Mouse (Mus musculus): Measurements from ENCODE around the gene Pcbp2. TPM values are rescaled to one million over a fixed set of nuclear protein-coding genes. Genes with fewer than 3 reads are reported as not detected.

The Pcbp2 gene
- polyA plus RNA-seq, 1 experiment from 2014 or later, result 105 TPM

DNA sequence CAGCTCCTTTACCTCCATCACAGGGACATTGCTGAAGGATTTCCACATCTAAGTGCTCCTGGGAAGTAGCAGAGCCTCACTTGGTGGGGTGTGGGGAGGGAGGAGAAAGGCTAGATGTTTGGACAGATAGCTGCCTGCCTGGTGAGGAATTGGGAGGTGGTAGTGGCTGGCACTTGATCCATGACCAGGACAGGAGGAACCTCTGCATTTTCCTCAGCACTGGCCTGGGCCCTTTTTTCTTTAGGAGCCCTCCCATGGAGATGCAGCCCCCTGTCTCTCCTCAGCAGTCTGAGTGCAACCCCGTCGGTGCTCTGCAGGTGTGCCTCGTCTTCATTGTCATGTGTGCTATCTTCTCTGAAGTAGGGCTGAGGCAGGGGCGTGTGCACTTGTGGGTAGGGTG is 51.1 kb downstream of the Pcbp2 start:
- no peak overlapping the region for H3K4me3 ChIP-seq (ENCODE audit: low read depth, low read length)
- H3K9me3 ChIP-seq (replicated peaks; ENCODE audit: control insufficient read depth, low read length, poor library complexity, severe bottlenecking), result no peaks in the 10 kb centered on the region
- H3K4me2 ChIP-seq (ENCODE audit: low read length), result no peak overlapping the region
- no peak for ATAC-seq
- H3K27me3 ChIP-seq (ENCODE audit: control insufficient read depth, insufficient read depth, low read depth, low read length), result no peaks in the 10 kb centered on the region
- H3K4me1 ChIP-seq (ENCODE audit: control insufficient read depth, insufficient read depth, low read length), result peaks cover 10% of the 10 kb centered on the region
- WGBS, result 87% methylated on average over 4 of the region's 4 CpGs
- no peak overlapping the region for H3K27ac ChIP-seq (ENCODE audit: low read length)
- H3K36me3 ChIP-seq (ENCODE audit: control insufficient read depth, insufficient read depth, low read length), result peaks cover 9% of the 10 kb centered on the region
- H3K9ac ChIP-seq (ENCODE audit: low read depth, low read length), result no peak overlapping the region

DNA sequence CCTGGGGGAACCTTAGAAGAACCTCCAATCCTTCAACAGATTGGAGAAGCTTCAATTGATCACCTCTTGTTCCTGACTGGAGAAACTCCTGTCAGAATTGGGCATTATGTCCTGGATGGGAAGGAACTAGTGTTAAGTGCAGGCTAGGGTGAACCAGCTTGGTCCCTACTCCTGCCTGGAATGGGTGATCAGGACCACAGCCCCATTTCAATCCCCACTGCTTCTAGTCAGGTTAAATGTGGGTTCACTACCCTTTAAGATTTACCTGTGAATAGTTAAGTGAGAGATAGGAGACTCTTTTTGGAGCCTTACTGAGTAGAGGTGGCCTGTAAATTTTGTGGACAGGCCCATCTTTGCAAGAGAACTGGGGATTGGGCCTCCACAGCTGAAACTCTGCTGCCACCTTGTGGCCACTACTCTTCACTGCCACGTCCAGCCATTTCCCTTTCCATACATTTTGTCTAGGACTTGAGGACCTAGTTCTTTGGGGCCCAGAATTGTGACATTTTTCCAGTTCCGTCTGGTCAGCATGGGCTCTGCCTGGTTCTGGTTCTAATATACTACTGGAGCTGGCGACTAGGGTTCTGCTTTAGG is 54.6 kb downstream of the Pcbp2 start, which contains the start of gene Npff:
Npff (minus strand) TSS at position 51 of the 594 bp plus-strand sequence.
- 8% methylated on average over 3 of the region's 3 CpGs for WGBS
- H3K27ac ChIP-seq (ENCODE audit: low read length), result no peak within 1 kb of the TSS
- H3K4me2 ChIP-seq (ENCODE audit: low read length), result no peak within 1 kb of the TSS
- no peak for ATAC-seq
- no peaks in the 10 kb centered on the region for H3K27me3 ChIP-seq (ENCODE audit: control insufficient read depth, insufficient read depth, low read depth, low read length)
- no peaks in the 10 kb centered on the region; the same call in 1 of the 2 replicates for H3K4me1 ChIP-seq (ENCODE audit: control insufficient read depth, insufficient read depth, low read length)
- H3K9ac ChIP-seq (ENCODE audit: low read depth, low read length), result 0 out of 2 replicates have a peak within 1 kb of the TSS, but pooled peaks have one; percentile 25
- H3K9me3 ChIP-seq (replicated peaks; ENCODE audit: control insufficient read depth, low read length, poor library complexity, severe bottlenecking), result no peaks in the 10 kb centered on the region
- no peak within 1 kb of the TSS for H3K4me3 ChIP-seq (ENCODE audit: low read depth, low read length)
- peaks cover 15% of the 10 kb centered on the region for H3K36me3 ChIP-seq (ENCODE audit: control insufficient read depth, insufficient read depth, low read length)

DNA sequence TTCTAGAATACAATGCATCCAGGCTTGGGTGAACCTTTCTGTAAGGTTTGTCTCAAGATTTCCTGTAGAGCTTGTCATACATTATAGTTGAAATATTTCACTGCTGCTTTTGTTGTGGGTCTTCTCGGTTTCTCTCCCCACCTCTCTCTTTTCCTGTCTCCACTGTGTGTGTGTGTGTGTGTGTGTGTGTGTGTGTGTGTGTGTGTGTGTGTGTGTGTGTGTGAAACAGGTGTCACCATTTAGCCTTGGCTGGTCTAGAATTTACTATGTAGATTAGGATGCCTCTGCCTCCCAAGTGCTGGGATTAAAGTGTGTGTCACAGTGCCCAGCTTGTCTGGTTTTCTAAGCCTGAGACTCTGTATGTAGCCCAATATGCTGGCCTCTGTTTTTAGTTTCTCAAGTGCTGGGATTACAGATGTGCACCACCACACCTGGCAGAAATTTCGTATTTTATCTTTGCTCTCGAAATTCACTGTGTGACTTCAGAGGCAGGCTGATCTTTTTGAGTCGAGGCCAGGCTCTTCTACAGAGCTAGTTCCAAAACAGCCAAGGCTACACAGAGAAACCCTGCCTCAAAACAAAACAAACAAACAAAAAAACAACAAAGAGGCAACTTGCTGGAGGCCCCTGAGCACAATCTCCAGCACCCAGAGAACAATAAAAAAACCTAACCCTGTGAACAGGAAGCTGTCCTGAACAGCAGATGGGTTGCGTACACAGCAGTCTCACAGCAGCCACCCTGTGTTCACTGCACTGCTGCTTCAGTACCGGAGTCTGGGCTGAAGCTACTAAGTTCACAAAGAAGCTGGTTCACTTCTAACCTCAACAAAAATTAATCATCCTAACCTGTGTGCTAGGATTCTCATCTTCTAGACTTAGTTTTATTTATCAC is 56.0 kb downstream of the Pcbp2 start:
- ATAC-seq, result no peak
- H3K4me2 ChIP-seq (ENCODE audit: low read length), result no peak overlapping the region
- H3K36me3 ChIP-seq (ENCODE audit: control insufficient read depth, insufficient read depth, low read length), result peaks cover 19% of the 10 kb centered on the region
- no peak overlapping the region for H3K27ac ChIP-seq (ENCODE audit: low read length)
- no peaks in the 10 kb centered on the region for H3K27me3 ChIP-seq (ENCODE audit: control insufficient read depth, insufficient read depth, low read depth, low read length)
- no peak overlapping the region for H3K4me3 ChIP-seq (ENCODE audit: low read depth, low read length)
- WGBS, result 90% methylated on average over 6 of the region's 6 CpGs
- H3K9me3 ChIP-seq (replicated peaks; ENCODE audit: control insufficient read depth, low read length, poor library complexity, severe bottlenecking), result no peaks in the 10 kb centered on the region
- no peak overlapping the region for H3K9ac ChIP-seq (ENCODE audit: low read depth, low read length)
- no peaks in the 10 kb centered on the region for H3K4me1 ChIP-seq (ENCODE audit: control insufficient read depth, insufficient read depth, low read length)

DNA sequence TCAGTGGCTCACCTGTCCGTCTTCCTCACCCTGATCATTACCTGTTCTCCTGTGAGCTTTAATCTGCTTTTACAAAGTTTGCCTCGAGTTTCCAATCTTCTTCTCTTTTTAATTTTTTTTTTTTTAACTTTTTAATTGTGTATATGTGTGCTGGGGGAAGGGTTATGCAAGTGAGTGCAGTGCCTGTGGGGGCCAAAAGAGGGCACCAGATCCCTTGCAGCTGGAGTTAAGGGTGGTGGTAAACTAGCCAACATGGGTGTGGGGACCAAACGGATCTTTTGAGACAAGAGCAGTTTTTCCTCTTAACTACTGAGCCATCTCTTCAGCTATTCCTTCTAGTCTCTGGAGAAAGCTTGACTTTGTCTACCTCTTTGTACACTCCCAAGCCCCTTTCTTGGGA is 57.6 kb downstream of the Pcbp2 start:
- no peak overlapping the region for H3K9ac ChIP-seq (ENCODE audit: low read depth, low read length)
- H3K27ac ChIP-seq (ENCODE audit: low read length), result no peak overlapping the region
- no peaks in the 10 kb centered on the region for H3K9me3 ChIP-seq (replicated peaks; ENCODE audit: control insufficient read depth, low read length, poor library complexity, severe bottlenecking)
- H3K4me2 ChIP-seq (ENCODE audit: low read length), result no peak overlapping the region
- no peaks in the 10 kb centered on the region for H3K27me3 ChIP-seq (ENCODE audit: control insufficient read depth, insufficient read depth, low read depth, low read length)
- H3K36me3 ChIP-seq (ENCODE audit: control insufficient read depth, insufficient read depth, low read length), result peaks cover 12% of the 10 kb centered on the region
- no peak for ATAC-seq
- WGBS, result 81% methylated on average over 3 of the region's 3 CpGs
- H3K4me1 ChIP-seq (ENCODE audit: control insufficient read depth, insufficient read depth, low read length), result no peaks in the 10 kb centered on the region
- H3K4me3 ChIP-seq (ENCODE audit: low read depth, low read length), result no peak overlapping the region

DNA sequence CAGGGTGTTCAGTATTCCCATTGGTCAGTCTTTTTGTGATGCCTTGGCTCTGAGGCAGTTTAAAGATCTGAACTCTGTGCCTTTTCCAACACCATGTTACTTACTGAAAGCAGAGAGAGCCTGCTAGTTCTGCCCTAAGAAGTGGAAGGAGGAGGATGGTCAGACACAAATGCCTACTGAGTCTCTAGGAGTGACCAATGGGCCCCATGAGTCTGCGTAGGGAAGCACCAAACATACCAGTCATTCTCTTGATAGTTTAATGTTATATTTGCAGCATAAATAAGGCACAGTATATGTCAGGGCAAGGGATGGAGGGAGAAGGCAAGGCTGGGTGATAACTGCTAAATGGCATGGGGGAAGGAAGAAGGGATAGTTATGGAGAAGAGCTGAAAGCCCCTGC is 58.1 kb downstream of the Pcbp2 start:
- H3K4me3 ChIP-seq (ENCODE audit: low read depth, low read length), result no peak overlapping the region
- H3K36me3 ChIP-seq (ENCODE audit: control insufficient read depth, insufficient read depth, low read length), result peaks cover 12% of the 10 kb centered on the region
- ATAC-seq, result no peak
- no peak overlapping the region for H3K9ac ChIP-seq (ENCODE audit: low read depth, low read length)
- H3K4me2 ChIP-seq (ENCODE audit: low read length), result no peak overlapping the region
- no peak overlapping the region for H3K27ac ChIP-seq (ENCODE audit: low read length)
- 94% methylated on average over 1 of the region's 1 CpGs for WGBS
- H3K4me1 ChIP-seq (ENCODE audit: control insufficient read depth, insufficient read depth, low read length), result no peaks in the 10 kb centered on the region
- no peaks in the 10 kb centered on the region for H3K9me3 ChIP-seq (replicated peaks; ENCODE audit: control insufficient read depth, low read length, poor library complexity, severe bottlenecking)
- H3K27me3 ChIP-seq (ENCODE audit: control insufficient read depth, insufficient read depth, low read depth, low read length), result no peaks in the 10 kb centered on the region

DNA sequence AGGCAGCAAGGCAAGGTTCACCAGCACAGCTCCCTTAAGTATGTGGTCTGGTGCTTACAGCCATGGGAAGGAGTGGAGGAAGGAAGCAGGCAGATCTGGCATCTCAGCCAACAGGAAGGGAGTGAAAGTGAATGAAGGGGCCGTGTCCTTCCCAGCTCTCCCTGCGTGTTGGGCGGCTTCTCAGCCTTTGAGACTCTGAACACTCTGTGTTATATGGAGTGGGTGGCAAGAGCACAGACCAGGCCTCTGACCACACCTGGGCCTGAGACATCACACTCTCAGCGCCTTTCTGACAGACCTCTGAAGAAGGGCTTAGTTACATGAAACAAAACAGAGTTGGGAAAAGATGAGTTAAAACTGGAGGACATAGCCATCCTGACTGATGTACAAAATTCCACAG is 60.2 kb downstream of the Pcbp2 start:
- no peak for ATAC-seq
- no peaks in the 10 kb centered on the region for H3K4me1 ChIP-seq (ENCODE audit: control insufficient read depth, insufficient read depth, low read length)
- H3K4me2 ChIP-seq (ENCODE audit: low read length), result no peak overlapping the region
- peaks cover 12% of the 10 kb centered on the region for H3K36me3 ChIP-seq (ENCODE audit: control insufficient read depth, insufficient read depth, low read length)
- no peak overlapping the region for H3K4me3 ChIP-seq (ENCODE audit: low read depth, low read length)
- H3K27me3 ChIP-seq (ENCODE audit: control insufficient read depth, insufficient read depth, low read depth, low read length), result no peaks in the 10 kb centered on the region
- H3K27ac ChIP-seq (ENCODE audit: low read length), result no peak overlapping the region
- no peak overlapping the region for H3K9ac ChIP-seq (ENCODE audit: low read depth, low read length)
- no peaks in the 10 kb centered on the region for H3K9me3 ChIP-seq (replicated peaks; ENCODE audit: control insufficient read depth, low read length, poor library complexity, severe bottlenecking)
- 91% methylated on average over 4 of the region's 4 CpGs for WGBS

DNA sequence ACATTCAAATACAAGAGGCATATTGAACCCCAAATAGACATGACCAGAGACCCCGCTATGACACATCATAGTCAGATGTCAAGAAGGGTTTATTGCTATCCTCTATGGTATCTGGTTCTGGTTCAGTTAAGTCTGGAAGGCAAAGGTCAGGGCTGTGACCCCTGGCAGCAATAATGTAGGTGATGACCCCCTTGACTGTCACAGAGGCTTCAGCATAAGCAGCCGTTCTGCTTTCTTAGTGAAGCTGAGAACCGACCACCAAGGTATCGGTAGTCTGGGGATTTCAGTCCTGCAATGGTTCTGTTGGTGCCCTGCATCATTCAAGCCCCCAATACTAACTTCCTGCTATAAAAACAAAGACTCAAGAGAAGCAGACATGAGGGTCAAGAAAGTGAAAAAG is 61.2 kb downstream of the Pcbp2 start:
- Histone ChIP-seq H3K9ac (ENCODE audit: low read depth, low read length) (no peak overlapping the region), H3K27ac (ENCODE audit: low read length) (no peak overlapping the region), H3K9me3 (replicated peaks; ENCODE audit: control insufficient read depth, low read length, poor library complexity, severe bottlenecking) (no peaks in the 10 kb centered on the region), H3K36me3 (ENCODE audit: control insufficient read depth, insufficient read depth, low read length) (peaks cover 16% of the 10 kb centered on the region), H3K27me3 (ENCODE audit: control insufficient read depth, insufficient read depth, low read depth, low read length) (no peaks in the 10 kb centered on the region), H3K4me1 (ENCODE audit: control insufficient read depth, insufficient read depth, low read length) (no peaks in the 10 kb centered on the region), H3K4me3 (ENCODE audit: low read depth, low read length) (no peak overlapping the region), H3K4me2 (ENCODE audit: low read length) (no peak overlapping the region)
- WGBS, result 91% methylated on average over 4 of the region's 4 CpGs
- no peak for ATAC-seq

DNA sequence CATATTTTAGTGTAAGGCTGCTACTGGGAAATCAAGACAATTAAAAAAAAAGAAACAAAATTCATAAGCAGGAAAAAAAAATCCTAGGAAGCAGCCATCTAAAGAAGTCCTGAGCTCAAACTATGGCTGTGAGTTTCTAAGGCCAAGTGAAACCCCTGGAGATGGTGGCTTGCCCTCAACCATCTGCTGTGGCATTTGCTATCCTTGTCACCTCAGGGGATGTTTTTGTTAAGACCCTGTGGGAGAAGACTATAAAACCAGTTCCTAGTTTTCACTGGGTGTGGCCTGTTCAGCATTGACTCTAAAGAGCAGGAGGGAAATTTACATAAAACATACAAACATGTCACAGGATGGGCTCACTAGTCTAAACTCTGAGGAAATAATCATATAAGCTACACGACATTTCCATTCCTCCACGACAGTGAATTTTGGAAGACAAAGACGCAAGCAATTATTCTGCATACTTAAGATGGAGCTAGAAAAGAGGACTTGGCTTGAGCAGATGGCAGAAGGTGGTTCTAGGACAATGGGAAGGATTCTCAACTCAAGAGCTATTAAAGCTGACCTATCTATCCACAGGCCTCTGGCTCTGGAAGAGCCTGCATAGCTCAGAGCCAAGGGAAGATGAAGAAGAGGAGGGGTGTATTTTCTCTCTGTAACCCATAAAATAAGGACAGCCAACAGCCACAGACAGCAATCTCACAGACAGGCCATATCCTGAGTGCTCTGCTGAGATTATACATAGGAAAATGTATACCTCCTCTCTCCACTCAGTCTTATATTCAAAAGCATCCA is 62.0 kb downstream of the Pcbp2 start:
- no peak for ATAC-seq
- Histone ChIP-seq H3K4me3 (ENCODE audit: low read depth, low read length) (no peak overlapping the region), H3K9ac (ENCODE audit: low read depth, low read length) (no peak overlapping the region), H3K27ac (ENCODE audit: low read length) (no peak overlapping the region), H3K4me2 (ENCODE audit: low read length) (no peak overlapping the region), H3K27me3 (ENCODE audit: control insufficient read depth, insufficient read depth, low read depth, low read length) (no peaks in the 10 kb centered on the region), H3K9me3 (replicated peaks; ENCODE audit: control insufficient read depth, low read length, poor library complexity, severe bottlenecking) (no peaks in the 10 kb centered on the region), H3K36me3 (ENCODE audit: control insufficient read depth, insufficient read depth, low read length) (peaks cover 16% of the 10 kb centered on the region), H3K4me1 (ENCODE audit: control insufficient read depth, insufficient read depth, low read length) (no peaks in the 10 kb centered on the region)
- WGBS, result 83% methylated on average over 3 of the region's 3 CpGs

All from midbrain, embryonic 16.5 days (tissue).